Mouse (Mus musculus) effector memory CD4-positive, alpha-beta T cell, adult 5 months (primary cell): ENCODE data around the gene Cdpf1. TPM values are rescaled to one million over a fixed set of nuclear protein-coding genes. Genes with fewer than 3 reads are reported as not detected.

Experiments used
- polyA plus RNA-seq: library from polyadenylated mRNA; unstranded; fragments of 100-300 nt; shearing (Covaris generic); gene quantifications from one replicate; pipeline ENCODE4 v1.2.1, GENCODE M21; 2017

Gene Cdpf1
- 19.1 TPM for polyA plus RNA-seq

GRCm38 (mm10) chr15:85811535-85812277 lies at the start of gene Cdpf1:
Gene Cdpf1 (minus strand): TSS chr15:85811697.

GRCm38 (mm10) chr15:85859490-85860031 lies 48.1 kb upstream of the Cdpf1 start, which contains the start of gene Gtse1:
Gene Gtse1 (plus strand): TSS chr15:85859745.

GRCm38 (mm10) chr15:85831954-85832590 lies 20.6 kb upstream of the Cdpf1 start, which contains the start of gene Ttc38:
Gene Ttc38 (plus strand): TSS chr15:85832306.

GRCm38 (mm10) chr15:85821203-85822010 lies 9.9 kb upstream of the Cdpf1 start, which contains the start of gene Pkdrej:
Gene Pkdrej (minus strand): TSS chr15:85821734.

Other genes with a start within 250 kb of the Cdpf1 start
- not detected for gene Wnt7b, start 229.2 kb downstream of the Cdpf1 start, polyA plus RNA-seq
- gene Ppara, start 76.7 kb downstream of the Cdpf1 start, polyA plus RNA-seq, result 0.94 TPM
- not detected for gene Pkdrej, start 10.0 kb upstream of the Cdpf1 start, polyA plus RNA-seq
- 11.5 TPM for gene Ttc38, start 20.6 kb upstream of the Cdpf1 start, polyA plus RNA-seq
- 1.0 TPM for gene Gtse1, start 48.0 kb upstream of the Cdpf1 start, polyA plus RNA-seq
- gene Trmu, start 67.6 kb upstream of the Cdpf1 start, polyA plus RNA-seq, result 21.4 TPM
- gene Celsr1, start 222.1 kb upstream of the Cdpf1 start, polyA plus RNA-seq, result 11.5 TPM
- 122 TPM for gene Gramd4, start 246.0 kb upstream of the Cdpf1 start, polyA plus RNA-seq